Mouse (Mus musculus) embryo, embryonic 11 days (tissue): ENCODE data around the gene Pxdn.

Experiments used
- DNase-seq: peaks from one replicate; pipeline ENCODE4 v3.0.0-alpha.2; 2015

The Pxdn gene

GRCm38 (mm10) chr12:29937308-29937707 is at the start of gene Pxdn:
Gene Pxdn (plus strand): TSS chr12:29937608.
- DNase-seq = no peak

DNA sequence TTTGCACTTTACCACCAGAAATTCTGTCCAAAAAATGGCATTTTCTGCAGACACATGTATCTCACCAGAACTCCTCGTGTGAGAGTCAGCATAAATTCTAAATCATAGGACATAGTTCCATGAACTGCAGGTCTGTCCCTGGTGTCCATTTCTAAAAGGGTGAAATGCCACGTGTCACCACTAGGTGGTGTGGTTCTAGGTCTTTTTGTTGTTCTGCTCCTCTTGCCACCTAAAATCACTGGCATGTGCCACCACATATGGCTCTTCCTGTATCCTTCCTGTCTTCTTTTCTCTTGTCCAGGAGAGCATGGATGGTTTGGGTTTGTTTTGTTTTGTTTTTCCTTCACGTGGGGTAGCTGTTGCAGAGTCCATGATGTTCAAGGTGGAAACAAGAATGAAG is 42.7 kb upstream of the Pxdn start:
- DNase-seq = peak; percentile 52

- DNase-seq = no peak
These were observed 39.8 kb upstream of the Pxdn start for GRCm38 (mm10) chr12:29897533-29898085.

DNA sequence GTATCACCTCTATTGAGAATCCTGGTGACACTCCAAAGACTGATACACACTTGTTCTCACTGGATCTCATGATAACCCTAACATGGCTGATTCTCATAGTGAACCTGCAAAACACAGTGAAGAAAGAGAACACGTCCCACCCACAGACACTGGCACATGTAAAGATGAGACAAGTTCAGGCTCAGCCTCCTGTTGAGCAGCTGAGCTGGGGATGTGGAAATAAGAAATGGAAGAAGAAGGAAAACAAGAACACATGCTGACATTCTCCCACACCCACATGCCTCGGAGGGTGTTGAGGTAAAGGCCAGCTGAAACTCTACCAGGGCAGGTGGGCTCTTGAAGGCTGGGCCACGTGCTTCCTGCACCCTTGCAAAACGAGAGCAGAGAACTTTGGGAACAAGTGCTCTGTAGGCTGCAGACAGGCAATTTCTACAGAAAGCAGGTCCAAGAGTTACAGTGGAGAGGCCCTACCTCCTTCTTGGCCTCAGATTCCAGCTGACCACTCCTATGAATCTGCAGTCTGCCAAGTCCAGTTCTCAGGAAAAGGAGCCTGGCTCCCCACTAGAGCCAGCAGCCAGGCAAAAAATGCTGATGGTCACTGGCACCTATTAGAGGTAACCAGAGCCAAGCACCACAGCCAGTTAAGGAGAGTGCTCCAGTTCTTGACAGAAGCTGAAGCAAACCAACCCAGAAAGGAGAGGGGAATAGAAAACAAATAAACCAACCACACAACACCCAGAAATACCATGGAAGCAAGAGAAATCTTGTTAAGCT is 33.1 kb upstream of the Pxdn start:
- DNase-seq = no peak

- DNase-seq = peak; percentile 62
These were observed 30.4 kb upstream of the Pxdn start for GRCm38 (mm10) chr12:29907056-29907455.

GRCm38 (mm10) chr12:29916139-29916538 is 21.3 kb upstream of the Pxdn start:
- DNase-seq = no peak

- no peak for DNase-seq
These were observed 20.6 kb upstream of the Pxdn start for GRCm38 (mm10) chr12:29916807-29917206.

DNA sequence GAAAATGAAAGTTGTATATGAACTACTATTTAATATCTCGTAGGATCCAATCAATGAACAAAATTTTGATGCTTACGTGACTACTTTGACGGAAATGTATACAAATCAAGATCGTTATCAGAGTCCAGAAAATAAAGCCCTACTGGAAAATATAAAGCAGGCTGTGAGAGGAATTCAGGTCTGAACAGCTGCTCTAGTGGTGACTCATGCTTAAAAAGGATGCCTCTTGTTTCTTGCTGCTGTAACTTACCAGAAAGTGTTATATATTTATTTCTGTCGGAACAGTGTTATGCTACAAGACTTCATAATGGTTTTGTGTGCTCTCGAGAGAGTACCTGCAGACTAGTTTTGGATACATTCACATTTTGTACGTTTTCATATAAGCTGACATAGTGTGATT is 17.1 kb upstream of the Pxdn start:
- DNase-seq = no peak

- no peak for DNase-seq
These were observed 15.9 kb upstream of the Pxdn start for GRCm38 (mm10) chr12:29921481-29921880.

DNA sequence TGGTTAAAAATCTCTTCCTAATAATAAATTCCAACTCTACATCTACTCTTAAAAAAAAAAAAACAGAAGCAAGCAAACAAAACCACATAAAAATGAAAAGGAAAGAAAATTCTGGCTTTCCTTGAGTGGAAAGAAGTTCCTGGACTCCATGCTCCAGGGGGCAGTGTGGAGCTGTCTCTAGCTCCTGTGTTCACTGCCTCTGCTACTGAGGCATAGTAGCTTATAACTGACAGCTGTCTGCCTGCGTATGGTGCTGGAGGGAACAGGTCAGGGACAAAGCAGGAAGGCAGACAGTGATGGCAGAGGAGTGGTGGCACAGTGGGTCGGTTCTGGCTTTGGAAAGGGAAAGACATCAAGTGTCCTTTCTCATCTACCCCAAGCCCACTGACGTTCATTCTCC is 10.5 kb upstream of the Pxdn start:
- peak; percentile 79 for DNase-seq

- DNase-seq = no peak
These were observed 6.8 kb upstream of the Pxdn start for GRCm38 (mm10) chr12:29930591-29930990.

- DNase-seq = no peak
These were observed 4.5 kb upstream of the Pxdn start for GRCm38 (mm10) chr12:29932951-29933350.

GRCm38 (mm10) chr12:29933501-29933900 is 3.9 kb upstream of the Pxdn start:
- no peak for DNase-seq

GRCm38 (mm10) chr12:29934120-29934581 is 3.3 kb upstream of the Pxdn start:
- no peak for DNase-seq

GRCm38 (mm10) chr12:29937851-29938375 is 505 bp downstream of the Pxdn start:
- peak; percentile 92 for DNase-seq

GRCm38 (mm10) chr12:29938376-29939041 is 1.1 kb downstream of the Pxdn start:
- DNase-seq = peak; percentile 85

DNA sequence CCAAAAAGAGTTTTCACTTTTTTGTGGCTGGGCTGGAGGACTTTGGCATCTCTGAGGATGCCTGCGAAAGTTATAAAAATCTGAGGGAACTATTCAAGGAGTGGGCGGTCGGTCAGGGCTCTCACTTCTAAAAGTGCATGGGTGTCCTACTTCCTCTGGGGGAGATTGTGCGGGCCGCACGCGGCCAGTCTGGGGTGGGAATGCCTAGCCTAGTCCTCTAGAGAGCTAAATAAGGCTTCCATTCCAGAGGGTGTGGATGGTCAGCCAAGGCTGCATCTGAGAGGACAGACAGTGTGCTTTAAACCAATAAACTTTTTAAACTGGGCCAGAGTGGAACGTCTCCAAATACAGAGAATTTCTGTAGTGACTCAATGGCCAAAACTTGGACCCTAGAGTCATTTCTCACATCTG is 1.9 kb downstream of the Pxdn start:
- DNase-seq = no peak

DNA sequence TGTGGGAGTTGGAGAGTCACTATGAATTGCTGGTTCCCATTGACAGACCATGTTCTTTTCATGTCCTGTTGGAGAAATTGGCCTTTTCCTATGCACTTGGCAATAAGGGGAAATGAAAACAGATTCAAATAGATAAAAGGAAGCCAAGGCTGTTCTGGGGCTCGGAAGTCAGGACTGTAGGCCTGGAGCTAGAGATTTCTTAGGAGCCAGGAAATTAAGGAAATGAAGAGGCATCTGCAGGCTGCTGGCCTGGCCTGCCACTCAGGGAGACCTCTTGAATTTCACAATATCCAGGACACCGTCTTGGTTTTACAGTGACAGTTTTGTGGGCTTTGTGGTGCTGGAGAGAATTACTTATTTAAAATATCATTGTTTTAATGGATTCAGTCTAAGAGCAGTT is 5.0 kb downstream of the Pxdn start:
- no peak for DNase-seq

DNA sequence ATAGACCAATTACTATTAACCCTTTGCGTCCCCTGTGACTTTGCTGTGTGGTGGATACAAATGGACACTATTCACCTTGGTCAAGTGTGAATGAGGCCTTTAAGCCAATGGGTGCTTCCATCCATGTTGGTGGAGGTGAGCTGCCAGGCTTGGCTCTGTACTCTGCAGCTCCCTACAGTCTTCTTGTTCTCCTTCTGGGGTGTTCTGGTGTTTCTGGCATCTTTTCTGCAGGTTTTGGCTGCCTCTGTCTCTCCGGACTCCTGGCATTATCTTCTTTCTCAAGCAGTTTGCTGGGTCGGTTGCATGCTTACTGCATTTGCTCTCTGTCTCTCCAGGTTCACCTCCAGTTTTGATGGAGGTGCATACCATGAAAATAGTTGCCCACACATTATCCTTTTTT is 7.2 kb downstream of the Pxdn start:
- DNase-seq = no peak

GRCm38 (mm10) chr12:29945182-29945743 is 7.9 kb downstream of the Pxdn start:
- DNase-seq = no peak

GRCm38 (mm10) chr12:29951043-29951442 is 13.6 kb downstream of the Pxdn start:
- no peak for DNase-seq

GRCm38 (mm10) chr12:29951485-29951884 is 14.1 kb downstream of the Pxdn start:
- DNase-seq = no peak

- DNase-seq = no peak
These were observed 14.7 kb downstream of the Pxdn start for GRCm38 (mm10) chr12:29952102-29952501.

GRCm38 (mm10) chr12:29953999-29954398 is 16.6 kb downstream of the Pxdn start:
- no peak for DNase-seq
